Mouse (Mus musculus): ENCODE data around the gene D17Wsu92e. TPM values are rescaled to one million over a fixed set of nuclear protein-coding genes. Genes with fewer than 3 reads are reported as not detected.

The D17Wsu92e gene
- polyA plus RNA-seq, 1 experiment from 2014 or later = 10.0 TPM

- H3K4me1 ChIP-seq (replicated peaks) = peaks cover 8% of the 10 kb centered on the region
- WGBS = 30% methylated on average over 10 of the region's 10 CpGs
- no peaks in the 10 kb centered on the region for H3K36me3 ChIP-seq
- no peak overlapping the region for H3K4me2 ChIP-seq
- no peak overlapping the region for H3K9ac ChIP-seq
- no peaks in the 10 kb centered on the region for H3K27me3 ChIP-seq
- no peak for ATAC-seq (ENCODE audit: low FRiP score, low read depth)
- no peaks in the 10 kb centered on the region for H3K9me3 ChIP-seq
- H3K4me3 ChIP-seq = no peak overlapping the region
- no peak overlapping the region for H3K27ac ChIP-seq (replicated peaks)
Observed at GRCm38 (mm10) chr17:27725011-27725410, 95.4 kb downstream of the D17Wsu92e start.

DNA sequence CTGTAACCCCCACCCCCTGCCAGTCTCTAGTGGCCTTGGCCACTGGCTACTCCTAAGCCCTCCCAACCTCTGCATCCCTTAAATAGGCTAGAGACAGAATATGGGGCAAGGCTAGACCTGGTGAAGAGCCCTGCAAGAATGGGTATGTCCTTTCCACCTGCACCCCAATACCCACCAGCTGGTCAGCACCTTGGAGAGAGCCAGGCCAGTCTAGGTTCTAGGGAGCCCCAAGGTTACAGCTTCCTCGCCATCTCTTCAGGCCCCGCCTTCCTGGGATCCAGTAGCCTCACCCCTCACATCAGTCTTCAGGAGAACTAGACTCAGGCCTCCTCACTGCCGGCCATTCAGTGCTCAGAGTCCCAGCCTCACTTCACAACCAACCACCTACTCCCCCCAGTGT lies 96.1 kb downstream of the D17Wsu92e start:
- Histone ChIP-seq H3K9ac (no peak overlapping the region), H3K36me3 (no peaks in the 10 kb centered on the region), H3K4me1 (replicated peaks) (peaks cover 8% of the 10 kb centered on the region), H3K27ac (replicated peaks) (no peak overlapping the region), H3K27me3 (no peaks in the 10 kb centered on the region), H3K4me2 (no peak overlapping the region), H3K4me3 (no peak overlapping the region), H3K9me3 (no peaks in the 10 kb centered on the region)
- no peak for ATAC-seq (ENCODE audit: low FRiP score, low read depth)
- WGBS = 45% methylated on average over 3 of the region's 3 CpGs

GRCm38 (mm10) chr17:27721125-27721664 lies 99.3 kb downstream of the D17Wsu92e start:
- Histone ChIP-seq H3K27me3 (no peaks in the 10 kb centered on the region), H3K9ac (no peak overlapping the region), H3K36me3 (no peaks in the 10 kb centered on the region), H3K4me1 (replicated peaks) (peaks cover 20% of the 10 kb centered on the region), H3K27ac (replicated peaks) (no peak overlapping the region), H3K4me2 (no peak overlapping the region), H3K9me3 (no peaks in the 10 kb centered on the region), H3K4me3 (no peak overlapping the region)
- 67% methylated on average over 9 of the region's 9 CpGs for WGBS
- peak; percentile 46 for ATAC-seq (ENCODE audit: low FRiP score, low read depth)

- Histone ChIP-seq H3K9me3 (no peaks in the 10 kb centered on the region), H3K4me3 (no peak overlapping the region), H3K4me2 (no peak overlapping the region), H3K4me1 (replicated peaks) (peaks cover 17% of the 10 kb centered on the region), H3K36me3 (no peaks in the 10 kb centered on the region), H3K27me3 (no peaks in the 10 kb centered on the region), H3K9ac (no peak overlapping the region), H3K27ac (replicated peaks) (no peak overlapping the region)
- ATAC-seq (ENCODE audit: low FRiP score, low read depth) = no peak
- 40% methylated on average over 9 of the region's 9 CpGs for WGBS
Observed at GRCm38 (mm10) chr17:27720326-27720725, 100.1 kb downstream of the D17Wsu92e start.

DNA sequence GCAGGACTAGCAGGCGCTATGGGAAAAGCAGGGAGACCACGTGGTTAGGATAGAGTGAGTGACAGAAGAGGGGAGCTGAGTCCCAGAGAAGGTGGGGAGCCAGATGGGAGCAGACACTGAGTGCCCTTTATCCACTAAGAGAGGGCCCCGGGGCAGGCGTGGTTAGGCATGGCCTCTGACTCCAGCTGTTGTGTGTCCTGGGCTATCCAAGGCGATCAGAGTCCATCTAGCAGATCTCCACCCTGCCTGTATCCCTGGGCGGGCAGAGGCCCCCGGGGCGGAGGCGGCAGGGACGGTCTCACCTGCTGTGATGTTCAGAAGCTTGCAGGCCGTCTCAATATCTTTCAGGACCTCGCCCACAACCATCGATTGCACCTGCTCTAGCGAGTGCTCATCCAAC lies 100.8 kb downstream of the D17Wsu92e start:
- no peaks in the 10 kb centered on the region for H3K9me3 ChIP-seq
- H3K4me3 ChIP-seq = no peak overlapping the region
- H3K4me2 ChIP-seq = no peak overlapping the region
- ATAC-seq (ENCODE audit: low FRiP score, low read depth) = no peak
- H3K4me1 ChIP-seq (replicated peaks) = peaks cover 12% of the 10 kb centered on the region
- WGBS = 74% methylated on average over 14 of the region's 14 CpGs
- no peak overlapping the region for H3K9ac ChIP-seq
- no peaks in the 10 kb centered on the region for H3K36me3 ChIP-seq
- H3K27me3 ChIP-seq = no peaks in the 10 kb centered on the region
- no peak overlapping the region for H3K27ac ChIP-seq (replicated peaks)

DNA sequence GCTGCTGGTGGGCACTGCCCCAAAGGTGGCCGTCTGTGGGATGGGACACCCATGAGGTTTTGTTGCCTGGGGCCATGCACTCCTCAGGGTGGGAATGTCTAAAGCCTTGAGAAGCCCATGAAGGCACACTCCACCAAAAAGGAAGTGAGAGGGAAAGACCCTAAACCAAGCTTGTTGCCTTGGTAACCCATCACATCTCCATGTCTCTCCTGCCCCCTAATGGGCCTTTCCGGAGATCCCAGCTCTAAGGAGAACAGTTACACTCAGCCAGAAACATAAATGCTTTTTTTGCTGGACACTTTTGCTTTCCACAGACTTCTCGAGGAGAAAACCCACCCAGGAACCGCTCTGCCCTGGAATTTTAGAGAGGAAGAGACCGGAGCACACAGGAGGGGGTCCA lies 102.2 kb downstream of the D17Wsu92e start:
- no peaks in the 10 kb centered on the region for H3K36me3 ChIP-seq
- no peaks in the 10 kb centered on the region for H3K27me3 ChIP-seq
- ATAC-seq (ENCODE audit: low FRiP score, low read depth) = no peak; the same call in 1 of the 2 replicates
- H3K4me3 ChIP-seq = no peak overlapping the region
- no peaks in the 10 kb centered on the region for H3K9me3 ChIP-seq
- 44% methylated on average over 5 of the region's 5 CpGs for WGBS
- H3K9ac ChIP-seq = no peak overlapping the region
- no peak overlapping the region for H3K27ac ChIP-seq (replicated peaks)
- no peak overlapping the region for H3K4me2 ChIP-seq
- H3K4me1 ChIP-seq (replicated peaks) = peaks cover 12% of the 10 kb centered on the region

GRCm38 (mm10) chr17:27716804-27717203 lies 103.6 kb downstream of the D17Wsu92e start:
- no peak; the same call in 1 of the 2 replicates for ATAC-seq (ENCODE audit: low FRiP score, low read depth)

DNA sequence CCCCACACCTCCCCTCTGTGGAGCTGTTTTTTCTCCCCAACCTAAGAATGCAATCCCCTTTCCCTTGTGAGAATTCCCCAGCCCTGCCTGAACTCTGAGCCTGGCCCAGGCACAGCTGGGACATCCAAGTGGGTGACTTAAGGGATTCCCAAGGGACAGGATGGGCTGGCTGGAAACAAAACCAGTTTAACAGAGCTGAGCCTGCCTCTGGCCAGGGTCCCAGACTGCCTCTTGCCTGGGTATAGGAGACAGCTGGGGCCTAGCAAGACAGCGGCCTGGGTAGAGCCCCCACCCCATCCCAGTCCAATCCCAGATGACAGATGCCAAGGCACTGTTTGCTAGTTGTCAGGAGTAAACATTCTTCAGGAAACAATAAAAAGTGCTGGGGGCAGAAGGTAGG lies 107.6 kb downstream of the D17Wsu92e start:
- no peaks in the 10 kb centered on the region for H3K36me3 ChIP-seq

More at GRCm38 (mm10) chr17:27716804-27717203, 103.6 kb downstream of the D17Wsu92e start:
- peaks cover 12% of the 10 kb centered on the region for H3K4me1 ChIP-seq (replicated peaks)
- H3K36me3 ChIP-seq = no peaks in the 10 kb centered on the region
- no peak overlapping the region for H3K27ac ChIP-seq (replicated peaks)
- 5% methylated on average over 16 of the region's 16 CpGs for WGBS
- no peaks in the 10 kb centered on the region for H3K27me3 ChIP-seq
- H3K4me2 ChIP-seq = peak overlapping the region; percentile 48
- H3K9me3 ChIP-seq = no peaks in the 10 kb centered on the region
- 0 out of 2 replicates have a peak overlapping the region, but pooled peaks have one; percentile 16 for H3K9ac ChIP-seq
- H3K4me3 ChIP-seq = peak overlapping the region; percentile 18

GRCm38 (mm10) chr17:27709650-27710049 lies 110.8 kb downstream of the D17Wsu92e start:
- Histone ChIP-seq H3K36me3 (no peaks in the 10 kb centered on the region), H3K27me3 (peaks cover 4% of the 10 kb centered on the region; the same call in 1 of the 2 replicates), H3K9me3 (no peaks in the 10 kb centered on the region), H3K27ac (replicated peaks) (no peak overlapping the region), H3K4me3 (no peak overlapping the region), H3K4me2 (no peak overlapping the region), H3K4me1 (replicated peaks) (peaks cover 5% of the 10 kb centered on the region; the same call in 1 of the 2 replicates), H3K9ac (no peak overlapping the region)
- 75% methylated on average over 5 of the region's 5 CpGs for WGBS
- ATAC-seq (ENCODE audit: low FRiP score, low read depth) = no peak

More for the DNA sequence above, 107.6 kb downstream of the D17Wsu92e start:
- H3K4me2 ChIP-seq = no peak overlapping the region
- WGBS = 52% methylated on average over 1 of the region's 1 CpGs
- no peak overlapping the region for H3K9ac ChIP-seq
- peaks cover 13% of the 10 kb centered on the region for H3K4me1 ChIP-seq (replicated peaks)
- no peaks in the 10 kb centered on the region for H3K9me3 ChIP-seq
- no peaks in the 10 kb centered on the region for H3K27me3 ChIP-seq
- no peak overlapping the region for H3K27ac ChIP-seq (replicated peaks)
- ATAC-seq (ENCODE audit: low FRiP score, low read depth) = peak; percentile 38; the same call in 1 of the 2 replicates
- no peak overlapping the region for H3K4me3 ChIP-seq

- H3K36me3 ChIP-seq = no peaks in the 10 kb centered on the region
- peak overlapping the region; percentile 21 for H3K4me3 ChIP-seq
- peaks cover 5% of the 10 kb centered on the region; the same call in 1 of the 2 replicates for H3K27me3 ChIP-seq
- peaks cover 5% of the 10 kb centered on the region; the same call in 1 of the 2 replicates for H3K4me1 ChIP-seq (replicated peaks)
- peak overlapping the region; percentile 51 for H3K4me2 ChIP-seq
- peak; percentile 73 for ATAC-seq (ENCODE audit: low FRiP score, low read depth)
- H3K27ac ChIP-seq (replicated peaks) = no peak overlapping the region
- WGBS = 7% methylated on average over 25 of the region's 25 CpGs
- H3K9me3 ChIP-seq = no peaks in the 10 kb centered on the region
- H3K9ac ChIP-seq = no peak overlapping the region
Observed at GRCm38 (mm10) chr17:27707954-27708661, 112.3 kb downstream of the D17Wsu92e start.

GRCm38 (mm10) chr17:27705661-27706060 lies 114.8 kb downstream of the D17Wsu92e start:
- peaks cover 5% of the 10 kb centered on the region; the same call in 1 of the 2 replicates for H3K27me3 ChIP-seq
- H3K4me3 ChIP-seq = no peak overlapping the region
- H3K27ac ChIP-seq (replicated peaks) = no peak overlapping the region
- H3K4me1 ChIP-seq (replicated peaks) = peaks cover 22% of the 10 kb centered on the region
- no peaks in the 10 kb centered on the region for H3K36me3 ChIP-seq
- no peaks in the 10 kb centered on the region for H3K9me3 ChIP-seq
- H3K9ac ChIP-seq = no peak overlapping the region
- WGBS = 42% methylated on average over 10 of the region's 10 CpGs
- no peak overlapping the region for H3K4me2 ChIP-seq
- ATAC-seq (ENCODE audit: low FRiP score, low read depth) = no peak

- no peak for ATAC-seq (ENCODE audit: low FRiP score, low read depth)
- WGBS = 61% methylated on average over 5 of the region's 5 CpGs
- Histone ChIP-seq H3K27ac (replicated peaks) (no peak overlapping the region), H3K9ac (no peak overlapping the region), H3K4me1 (replicated peaks) (peaks cover 22% of the 10 kb centered on the region), H3K4me2 (no peak overlapping the region), H3K27me3 (peaks cover 5% of the 10 kb centered on the region; the same call in 1 of the 2 replicates), H3K36me3 (no peaks in the 10 kb centered on the region), H3K9me3 (no peaks in the 10 kb centered on the region), H3K4me3 (no peak overlapping the region)
Observed at GRCm38 (mm10) chr17:27703961-27704621, 116.4 kb downstream of the D17Wsu92e start.
